10 mouse cellular contexts compared by ENCODE assay signal in genomic region chr8:119801168-119801567, GRCm38 (mm10). TPM values are rescaled to one million over a fixed set of nuclear protein-coding genes. Genes with fewer than 3 reads are reported as not detected.
DNase-seq lines count a peak whose midpoint lies in the region; ATAC-seq lines count a peak whose summit lies in the region.
"Had no signal": no experiment of that assay in that cellular context is flagged by ENCODE, and none has a peak within 500 bp of the region (broad histone marks: within the 10 kb centered on the region; RNA-seq: fewer than 3 reads in every experiment).

No protein-coding gene starts in this region.

- no peak overlapping the region for H3K4me3 ChIP-seq in hindbrain, embryonic 10.5 days
- no peak overlapping the region for H3K4me3 ChIP-seq in hindbrain, embryonic 16.5 days (ENCODE audit: low read length)
- H3K4me3 ChIP-seq in embryonic facial prominence, embryonic 10.5 days = no peak overlapping the region

- no peak for ATAC-seq in hindbrain, embryonic 16.5 days
- ATAC-seq: intestine, postnatal 0 days had no signal

- intact Hi-C loops in left cerebral cortex, postnatal 25 days (cut with DNase I) = no loop called here

- no peak overlapping the region for H3K9ac ChIP-seq in hindbrain, embryonic 16.5 days (ENCODE audit: low read depth, low read length)

- peak; percentile 54 for DNase-seq in hindbrain, embryonic 10.5 days (ENCODE audit: low spot score)
- DNase-seq in embryonic facial prominence, embryonic 10.5 days (ENCODE audit: low spot score) = no peak
- peak; percentile 62 to 72 for DNase-seq in left cerebral cortex, postnatal 25 days (ENCODE audit: low spot score in 2 of 2)
- peak; percentile 65 for DNase-seq in retina, postnatal 1 day
- no peak for DNase-seq in urinary bladder, adult 2 months (ENCODE audit: low spot score)
- no peak for DNase-seq in urinary bladder, postnatal 25 days (ENCODE audit: low spot score)
- no peak for DNase-seq in urinary bladder, adult 18-20 months (ENCODE audit: low spot score in 2 of 2)

- WGBS in hindbrain, embryonic 10.5 days = 6% methylated on average over 4 of the region's 4 CpGs
- 2% methylated on average over 4 of the region's 4 CpGs for WGBS in hindbrain, embryonic 16.5 days
- 18% methylated on average over 4 of the region's 4 CpGs for WGBS in embryonic facial prominence, embryonic 10.5 days

- H3K4me1 ChIP-seq in hindbrain, embryonic 10.5 days (replicated peaks) = peaks cover 67% of the 10 kb centered on the region
- H3K4me1 ChIP-seq in hindbrain, embryonic 16.5 days (ENCODE audit: control insufficient read depth, insufficient read depth, low read depth, low read length) = peaks cover 21% of the 10 kb centered on the region
- H3K4me1 ChIP-seq in embryonic facial prominence, embryonic 10.5 days = peaks cover 62% of the 10 kb centered on the region

- H3K27ac ChIP-seq in hindbrain, embryonic 10.5 days = peak overlapping the region; percentile 74
- no peak overlapping the region; the same call in 1 of the 2 replicates for H3K27ac ChIP-seq in hindbrain, embryonic 16.5 days (ENCODE audit: low read depth, low read length)
- H3K27ac ChIP-seq in embryonic facial prominence, embryonic 10.5 days (replicated peaks) = peak overlapping the region; percentile 58; the same call in 1 of the 2 replicates

- no peaks in the 10 kb centered on the region for H3K27me3 ChIP-seq in hindbrain, embryonic 10.5 days (ENCODE audit: insufficient read depth, poor library complexity, severe bottlenecking)
- H3K27me3 ChIP-seq in hindbrain, embryonic 16.5 days (replicated peaks; ENCODE audit: control insufficient read depth, insufficient read depth, low read length) = no peaks in the 10 kb centered on the region
- no peaks in the 10 kb centered on the region for H3K27me3 ChIP-seq in embryonic facial prominence, embryonic 10.5 days (replicated peaks; ENCODE audit: low read depth, poor library complexity, severe bottlenecking)
- H3K27me3 ChIP-seq: CH12.LX had no signal

- no peak overlapping the region for H3K4me2 ChIP-seq in hindbrain, embryonic 16.5 days (ENCODE audit: low read length)

- no peaks in the 10 kb centered on the region for H3K36me3 ChIP-seq in hindbrain, embryonic 10.5 days
- no peaks in the 10 kb centered on the region for H3K36me3 ChIP-seq in hindbrain, embryonic 16.5 days (ENCODE audit: control insufficient read depth, insufficient read depth, low read length)
- no peaks in the 10 kb centered on the region for H3K36me3 ChIP-seq in embryonic facial prominence, embryonic 10.5 days (replicated peaks)

- no peaks in the 10 kb centered on the region for H3K9me3 ChIP-seq in hindbrain, embryonic 10.5 days
- no peaks in the 10 kb centered on the region for H3K9me3 ChIP-seq in hindbrain, embryonic 16.5 days (ENCODE audit: control insufficient read depth, low read length)
- no peaks in the 10 kb centered on the region for H3K9me3 ChIP-seq in embryonic facial prominence, embryonic 10.5 days

RNA-seq across cellular contexts. Expression of gene Tldc1, which starts 23.0 kb away (rescaled TPM):
- polyA plus RNA-seq in hindbrain, embryonic 10.5 days (2016; fragmentation: Nextera tagmentation; extraction: Ambion mirVana) = 12.6 and 15.3 TPM in 2 replicates
- polyA plus RNA-seq in hindbrain, embryonic 16.5 days (2015; fragmentation: Nextera tagmentation; extraction: Ambion mirVana) = 11.4 and 13.4 TPM in 2 replicates
- polyA plus RNA-seq in embryonic facial prominence, embryonic 10.5 days (2016; fragmentation: Nextera tagmentation; extraction: Ambion mirVana) = 12.8 and 14.5 TPM in 2 replicates
- total RNA-seq in left cerebral cortex, postnatal 25 days (2021) = 10 to 100 TPM; 17.0 to 17.4 TPM
- polyA plus RNA-seq in urinary bladder, adult 2 months (2012; rRNA removed) = 16.0 and 16.4 TPM in 2 replicates

RNA-seq across cellular contexts. Expression of gene Cotl1, which starts 39.2 kb away (rescaled TPM):
- polyA plus RNA-seq in hindbrain, embryonic 10.5 days (2016; fragmentation: Nextera tagmentation; extraction: Ambion mirVana) = 273 and 545 TPM in 2 replicates
- 112 and 127 TPM in 2 replicates for polyA plus RNA-seq in hindbrain, embryonic 16.5 days (2015; fragmentation: Nextera tagmentation; extraction: Ambion mirVana)
- polyA plus RNA-seq in embryonic facial prominence, embryonic 10.5 days (2016; fragmentation: Nextera tagmentation; extraction: Ambion mirVana) = 137 and 149 TPM in 2 replicates
- 10 to 100 TPM; 57.2 to 62.6 TPM for total RNA-seq in left cerebral cortex, postnatal 25 days (2021)
- 88.9 and 123 TPM in 2 replicates for polyA plus RNA-seq in urinary bladder, adult 2 months (2012; rRNA removed)

Comparison
In these comparisons a context has a peak if more than half of its experiments do, and no peak if none do; other contexts are left out.
1. DNase-seq: peak in hindbrain, embryonic 10.5 days (single experiment), left cerebral cortex, postnatal 25 days (2 of 2) and retina, postnatal 1 day (single experiment); none in embryonic facial prominence, embryonic 10.5 days (single experiment), urinary bladder, adult 2 months (single experiment), urinary bladder, postnatal 25 days (single experiment) and urinary bladder, adult 18-20 months (0 of 2).